In genomic region chr7:79358350-79359182, GRCm38 (mm10) we compare ENCODE assay signal across 8 mouse cellular contexts. TPM values are rescaled to one million over a fixed set of nuclear protein-coding genes. Genes with fewer than 3 reads are reported as not detected.
A peak's percentile ranks its signal among the peaks of the same experiment; 100 is the strongest.
DNase-seq lines count a peak whose midpoint lies in the region; ATAC-seq lines count a peak whose summit lies in the region.

No protein-coding gene starts in this region.

- peak; percentile 37 for DNase-seq in kidney, postnatal 10 days
- DNase-seq in kidney, adult 8-10 months, result no peak
- DNase-seq in heart, adult 11 months, result peak; percentile 97
- peak; percentile 53 to 60 for DNase-seq in layer of hippocampus, postnatal 10 days (ENCODE audit: low spot score in 2 of 2)
- no peak for DNase-seq in adrenal gland, adult 8-10 months
- no peak for DNase-seq in embryonic facial prominence, embryonic 10.5 days (ENCODE audit: low spot score)
- no peak for DNase-seq in gastrocnemius, adult 18-20 months (ENCODE audit: low spot score)

- H3K4me3 ChIP-seq in embryonic facial prominence, embryonic 10.5 days, result no peak overlapping the region

- peaks cover 77% of the 10 kb centered on the region for H3K36me3 ChIP-seq in embryonic facial prominence, embryonic 10.5 days (replicated peaks)

- H3K27me3 ChIP-seq in embryonic facial prominence, embryonic 10.5 days (replicated peaks; ENCODE audit: low read depth, poor library complexity, severe bottlenecking), result no peaks in the 10 kb centered on the region

- 85% methylated on average over 15 of the region's 15 CpGs for WGBS in embryonic facial prominence, embryonic 10.5 days

- H3K4me1 ChIP-seq in embryonic facial prominence, embryonic 10.5 days, result peaks cover 21% of the 10 kb centered on the region

- ATAC-seq in megakaryocyte-erythroid progenitor cell, adult 5-6 weeks (replicated peaks; ENCODE audit: low FRiP score, low TSS enrichment, poor library complexity, severe bottlenecking), result peak; percentile 95

- H3K27ac ChIP-seq in embryonic facial prominence, embryonic 10.5 days (replicated peaks), result no peak overlapping the region

- H3K9me3 ChIP-seq in embryonic facial prominence, embryonic 10.5 days, result no peaks in the 10 kb centered on the region

RNA-seq across cellular contexts. Expression of gene Rlbp1, which starts 28.3 kb away (rescaled TPM):
- total RNA-seq in layer of hippocampus, postnatal 10 days (2021), result 10 to 100 TPM; 22.4 to 32.9 TPM
- 1.9 TPM in 1 of 2 replicates, not detected in the other for total RNA-seq in megakaryocyte-erythroid progenitor cell, adult 5-6 weeks (2014; fragmentation: Nextera tagmentation)
- not detected in 2 replicates for total RNA-seq in megakaryocyte-erythroid progenitor cell, adult 5-6 weeks (2017)
- total RNA-seq in adrenal gland, adult 8-10 months (2022), result 1 to 10 TPM in 1 of 4 experiments, under 1 TPM in 1, not detected in 2; 0.17 to 1.4 TPM
- polyA plus RNA-seq in embryonic facial prominence, embryonic 10.5 days (2016; fragmentation: Nextera tagmentation; extraction: Ambion mirVana), result 1.1 and 1.5 TPM in 2 replicates
- total RNA-seq in gastrocnemius, adult 18-20 months (2021), result not detected

RNA-seq across cellular contexts. Expression of gene Fanci, which starts 33.2 kb away (rescaled TPM):
- total RNA-seq in layer of hippocampus, postnatal 10 days (2021), result 1 to 10 TPM; 1.0 to 1.9 TPM
- total RNA-seq in megakaryocyte-erythroid progenitor cell, adult 5-6 weeks (2014; fragmentation: Nextera tagmentation), result 19.0 and 19.5 TPM in 2 replicates
- total RNA-seq in megakaryocyte-erythroid progenitor cell, adult 5-6 weeks (2017), result 25.3 and 25.6 TPM in 2 replicates
- under 1 TPM; 0.20 to 0.95 (median 0.43) TPM for total RNA-seq in adrenal gland, adult 8-10 months (2022)
- 20.0 TPM in 2 replicates for polyA plus RNA-seq in embryonic facial prominence, embryonic 10.5 days (2016; fragmentation: Nextera tagmentation; extraction: Ambion mirVana)
- not detected for total RNA-seq in gastrocnemius, adult 18-20 months (2021)

Comparison
In these comparisons a context has a peak if more than half of its experiments do, and no peak if none do; other contexts are left out.
1. DNase-seq: peak in kidney, postnatal 10 days (single experiment), heart, adult 11 months (single experiment) and layer of hippocampus, postnatal 10 days (2 of 2); none in kidney, adult 8-10 months (0 of 2), adrenal gland, adult 8-10 months (single experiment), embryonic facial prominence, embryonic 10.5 days (single experiment) and gastrocnemius, adult 18-20 months (single experiment).
2. RNA of gene Rlbp1, which starts 28.3 kb away (total RNA-seq): 22.4 to 32.9 TPM in layer of hippocampus, postnatal 10 days; 0.17 to 1.4 TPM in adrenal gland, adult 8-10 months, 1.9 TPM in megakaryocyte-erythroid progenitor cell, adult 5-6 weeks and not detected in gastrocnemius, adult 18-20 months; every median in the first group is over 4 times any median in the second.
3. RNA of gene Fanci, which starts 33.2 kb away (total RNA-seq): 19.0 to 25.6 TPM in megakaryocyte-erythroid progenitor cell, adult 5-6 weeks; 1.0 to 1.9 TPM in layer of hippocampus, postnatal 10 days, 0.20 to 0.95 TPM in adrenal gland, adult 8-10 months and not detected in gastrocnemius, adult 18-20 months; every median in the first group is over 4 times any median in the second.